Mouse (Mus musculus) heart, embryonic 11.5 days (tissue): ENCODE data around the gene Tmem95. TPM values are rescaled to one million over a fixed set of nuclear protein-coding genes. Genes with fewer than 3 reads are reported as not detected.
A peak's percentile ranks its signal among the peaks of the same experiment; 100 is the strongest.

Source experiments
- ATAC-seq: fragments of 200-750 bp; cut with Nextera tagmentation; replicated peaks from 2 replicates; pipeline ENCODE4 v1.8.0; 2017; ENCODE audit warnings: moderate library complexity; ENCODE audit not compliant: insufficient number of reproducible peaks, low FRiP score, low TSS enrichment
- H3K27ac ChIP-seq: fragments of 300-500 bp; sonication (generic); 2 replicates; pipeline ENCODE4 v1.5.1; 2014; ENCODE audit warnings: mild to moderate bottlenecking, low read depth, low read length
- H3K27me3 ChIP-seq: fragments of 300-500 bp; sonication (generic); 2 replicates; pipeline ENCODE4 v1.6.1; 2014; ENCODE audit warnings: mild to moderate bottlenecking, low read length, mixed read lengths; ENCODE audit not compliant: control insufficient read depth, insufficient read depth
- H3K36me3 ChIP-seq: fragments of 300-500 bp; sonication (generic); 2 replicates; pipeline ENCODE4 v1.6.1; 2014; ENCODE audit warnings: mild to moderate bottlenecking, low read length, moderate library complexity, mixed read lengths; ENCODE audit not compliant: control insufficient read depth, insufficient read depth
- H3K4me1 ChIP-seq: fragments of 300-500 bp; sonication (generic); 2 replicates; pipeline ENCODE4 v1.6.1; 2014; ENCODE audit warnings: low read length; ENCODE audit not compliant: control insufficient read depth, insufficient read depth
- H3K4me2 ChIP-seq: fragments of 300-500 bp; sonication (generic); 2 replicates; pipeline ENCODE4 v1.6.1; 2014; ENCODE audit warnings: mild to moderate bottlenecking, moderate library complexity
- H3K4me3 ChIP-seq: fragments of 300-500 bp; sonication (generic); 2 replicates; pipeline ENCODE4 v1.5.1; 2014; ENCODE audit warnings: low read depth, low read length
- H3K9ac ChIP-seq: fragments of 300-500 bp; sonication (generic); 2 replicates; pipeline ENCODE4 v1.6.1; 2014; ENCODE audit warnings: mild to moderate bottlenecking, low read depth, low read length, moderate library complexity
- H3K9me3 ChIP-seq: fragments of 300-500 bp; sonication (generic); replicated peaks from 2 replicates; pipeline ENCODE4 v1.6.1; 2016; ENCODE audit warnings: low read length; ENCODE audit not compliant: control insufficient read depth
- WGBS: fragments of 180-500 bp; shearing (Covaris S2); extraction: QIAGEN DNeasy Blood & Tissue Kit; methylation state at CpG from one replicate; pipeline ENCODE4 v1.1.7; 2014; ENCODE audit not compliant: insufficient replicate concordance; 5-methylcytosine and 5-hydroxymethylcytosine counted together
- polyA plus RNA-seq: library from polyadenylated mRNA; unstranded; fragments of >200 nt; fragmentation: Nextera tagmentation; extraction: Ambion mirVana; gene quantifications from 2 replicates; pipeline ENCODE4 v1.2.1, GENCODE M21; 2014

The Tmem95 gene
- polyA plus RNA-seq, 1 experiment from 2014 or later, result not detected

DNA sequence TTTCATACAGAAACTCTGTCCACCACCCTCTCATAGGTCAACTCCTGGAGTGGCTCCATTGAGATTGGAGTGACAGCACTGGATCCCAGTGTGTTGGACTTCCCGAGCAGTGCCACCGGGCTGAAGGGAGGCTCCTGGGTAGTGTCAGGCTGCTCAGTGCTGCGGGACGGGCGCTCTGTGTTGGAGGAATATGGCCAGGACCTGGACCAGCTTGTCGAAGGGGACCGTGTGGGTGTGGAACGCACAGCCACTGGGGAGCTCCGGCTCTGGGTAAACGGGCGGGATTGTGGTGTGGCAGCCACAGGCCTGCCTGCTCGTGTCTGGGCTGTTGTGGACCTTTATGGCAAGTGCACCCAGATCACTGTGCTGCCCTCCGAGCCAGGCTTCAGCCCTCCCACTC, 25.2 kb upstream of the Tmem95 start:
- Histone ChIP-seq H3K27ac (no peak overlapping the region), H3K27me3 (no peaks in the 10 kb centered on the region), H3K4me3 (peak overlapping the region; percentile 96), H3K4me2 (peak overlapping the region; percentile 93), H3K9me3 (no peaks in the 10 kb centered on the region), H3K4me1 (peaks cover 27% of the 10 kb centered on the region), H3K36me3 (peaks cover 26% of the 10 kb centered on the region), H3K9ac (peak overlapping the region; percentile 88)
- ATAC-seq, result no peak
- 87% methylated on average over 13 of the region's 13 CpGs for WGBS

- WGBS, result under 1% methylated on average over 39 of the region's 39 CpGs
- H3K4me3 ChIP-seq, result peak overlapping the region; percentile 96
- H3K9ac ChIP-seq, result peak overlapping the region; percentile 88
- no peak for ATAC-seq
- H3K36me3 ChIP-seq, result peaks cover 17% of the 10 kb centered on the region
- H3K4me2 ChIP-seq, result peak overlapping the region; percentile 93
- no peaks in the 10 kb centered on the region for H3K27me3 ChIP-seq
- H3K4me1 ChIP-seq, result peaks cover 27% of the 10 kb centered on the region
- no peaks in the 10 kb centered on the region for H3K9me3 ChIP-seq
- H3K27ac ChIP-seq, result peak overlapping the region; percentile 99
Observed at GRCm38 (mm10) chr11:69901993-69902392, 24.2 kb upstream of the Tmem95 start.

DNA sequence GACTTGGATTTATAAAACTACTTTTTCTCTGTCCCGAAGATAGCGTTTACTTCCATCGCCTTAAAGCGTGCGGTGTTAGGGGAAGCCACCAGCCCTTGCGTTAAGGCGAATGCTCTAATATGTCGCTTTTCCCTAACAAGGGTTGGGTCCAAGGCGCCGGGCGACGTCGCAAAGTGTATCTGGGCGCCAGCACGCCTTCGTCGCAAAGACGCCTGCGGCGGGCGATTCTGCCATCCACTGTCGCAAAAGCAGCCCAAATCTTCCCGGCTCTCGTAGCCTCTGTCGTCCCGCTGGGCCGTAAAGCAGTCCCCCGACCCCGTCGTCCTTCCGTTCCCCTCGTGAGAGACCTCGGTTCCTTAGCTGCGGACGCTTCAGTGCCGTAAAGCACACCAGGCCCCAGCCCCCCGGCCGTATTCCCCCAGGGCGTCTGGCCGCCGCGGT, 23.6 kb upstream of the Tmem95 start:
- Histone ChIP-seq H3K4me2 (peak overlapping the region; percentile 93), H3K27ac (peak overlapping the region; percentile 99), H3K9ac (peak overlapping the region; percentile 88), H3K27me3 (no peaks in the 10 kb centered on the region), H3K9me3 (no peaks in the 10 kb centered on the region), H3K4me1 (peaks cover 27% of the 10 kb centered on the region), H3K36me3 (peaks cover 17% of the 10 kb centered on the region), H3K4me3 (peak overlapping the region; percentile 96)
- WGBS, result under 1% methylated on average over 42 of the region's 42 CpGs
- peak; percentile 67 for ATAC-seq

GRCm38 (mm10) chr11:69900471-69901405, 22.9 kb upstream of the Tmem95 start, which contains the start of the genes 2810408A11Rik and Neurl4:
2810408A11Rik (minus strand) TSS chr11:69900987.
Neurl4 (plus strand) TSS chr11:69901072.
- peak; percentile 94 for ATAC-seq
- Histone ChIP-seq H3K4me3 (peak within 1 kb of the TSS; percentile 96), H3K4me1 (peaks cover 27% of the 10 kb centered on the region), H3K27ac (peak within 1 kb of the TSS; percentile 99), H3K9ac (peak within 1 kb of the TSS; percentile 88), H3K9me3 (no peaks in the 10 kb centered on the region), H3K36me3 (peaks cover 13% of the 10 kb centered on the region), H3K27me3 (no peaks in the 10 kb centered on the region), H3K4me2 (peak within 1 kb of the TSS; percentile 93)
- WGBS, result under 1% methylated on average over 38 of the region's 38 CpGs

DNA sequence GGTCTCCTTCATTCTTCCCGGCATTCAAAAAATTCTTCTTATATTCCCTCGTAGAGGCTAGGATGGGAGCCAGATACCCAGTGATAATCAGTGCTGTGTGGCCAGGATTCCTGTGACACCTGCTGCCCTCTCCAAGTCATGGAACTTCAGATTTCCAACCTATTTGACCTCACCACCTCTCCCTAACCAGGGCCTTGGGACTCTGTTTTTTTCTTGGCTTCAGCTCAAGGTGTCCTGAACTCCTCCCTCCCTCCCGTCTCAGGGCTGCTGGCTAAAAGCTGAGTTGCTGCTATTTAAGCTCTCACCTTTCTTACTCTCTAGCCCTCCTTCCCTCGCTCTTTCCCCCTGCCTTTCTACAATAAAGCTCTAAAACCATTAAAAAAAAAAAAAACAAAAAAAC, 22.1 kb upstream of the Tmem95 start:
- no peak overlapping the region for H3K27ac ChIP-seq
- H3K4me3 ChIP-seq, result peak overlapping the region; percentile 96; the same call in 1 of the 2 replicates
- H3K9ac ChIP-seq, result peak overlapping the region; percentile 88
- H3K9me3 ChIP-seq, result no peaks in the 10 kb centered on the region
- H3K36me3 ChIP-seq, result peaks cover 10% of the 10 kb centered on the region
- H3K27me3 ChIP-seq, result no peaks in the 10 kb centered on the region
- H3K4me2 ChIP-seq, result peak overlapping the region; percentile 93
- 26% methylated on average over 4 of the region's 4 CpGs for WGBS
- ATAC-seq, result no peak
- peaks cover 27% of the 10 kb centered on the region for H3K4me1 ChIP-seq

DNA sequence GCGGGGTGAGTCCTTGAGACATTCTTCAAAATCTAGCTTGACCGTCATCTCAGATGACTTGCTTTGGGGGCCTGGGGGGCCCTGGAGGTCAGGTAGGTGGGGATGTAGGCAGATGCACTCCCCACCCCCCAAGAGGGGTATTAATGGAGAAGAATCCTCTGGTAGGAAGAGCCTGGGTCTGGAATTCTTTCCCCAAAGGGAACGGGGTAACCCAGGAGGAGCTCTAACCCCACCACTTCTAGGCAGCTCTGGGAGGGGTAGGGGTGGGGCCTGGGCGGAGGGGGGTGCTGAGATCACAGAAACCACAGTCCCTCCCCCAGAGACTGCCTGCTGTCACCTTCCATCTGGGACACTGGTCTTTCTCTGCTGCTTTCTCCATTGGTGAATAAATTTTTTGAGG, 17.5 kb upstream of the Tmem95 start, which contains the start of gene Acap1:
Gene Acap1, minus strand, starts transcription at position 249 of the 400 bp plus-strand sequence.
- no peak for ATAC-seq
- Histone ChIP-seq H3K36me3 (no peaks in the 10 kb centered on the region), H3K4me3 (no peak within 1 kb of the TSS), H3K9ac (no peak within 1 kb of the TSS), H3K4me2 (no peak within 1 kb of the TSS), H3K27me3 (no peaks in the 10 kb centered on the region), H3K4me1 (peaks cover 31% of the 10 kb centered on the region), H3K27ac (0 out of 2 replicates have a peak within 1 kb of the TSS, but pooled peaks have one; percentile 2), H3K9me3 (no peaks in the 10 kb centered on the region)
- WGBS, result 68% methylated on average over 4 of the region's 4 CpGs

- 71% methylated on average over 5 of the region's 5 CpGs for WGBS
- no peak overlapping the region for H3K4me3 ChIP-seq
- no peaks in the 10 kb centered on the region for H3K9me3 ChIP-seq
- no peak overlapping the region for H3K4me2 ChIP-seq
- H3K9ac ChIP-seq, result no peak overlapping the region
- H3K27me3 ChIP-seq, result no peaks in the 10 kb centered on the region
- H3K27ac ChIP-seq, result 0 out of 2 replicates have a peak overlapping the region, but pooled peaks have one; percentile 2
- no peak for ATAC-seq
- peaks cover 34% of the 10 kb centered on the region for H3K4me1 ChIP-seq
- no peaks in the 10 kb centered on the region for H3K36me3 ChIP-seq
Observed at GRCm38 (mm10) chr11:69894671-69895070, 16.9 kb upstream of the Tmem95 start.

- no peak for ATAC-seq
- no peaks in the 10 kb centered on the region for H3K9me3 ChIP-seq
- H3K27ac ChIP-seq, result no peak overlapping the region
- peaks cover 24% of the 10 kb centered on the region for H3K4me1 ChIP-seq
- H3K27me3 ChIP-seq, result no peaks in the 10 kb centered on the region
- H3K9ac ChIP-seq, result no peak overlapping the region
- H3K4me2 ChIP-seq, result 0 out of 2 replicates have a peak overlapping the region, but pooled peaks have one; percentile 6
- H3K4me3 ChIP-seq, result no peak overlapping the region
- 39% methylated on average over 4 of the region's 4 CpGs for WGBS
- no peaks in the 10 kb centered on the region for H3K36me3 ChIP-seq
Observed at GRCm38 (mm10) chr11:69891482-69891881, 13.7 kb upstream of the Tmem95 start.
